Mouse (Mus musculus) testis, adult 2 months (tissue): Measurements from ENCODE around the gene Dda1.

Experiments used
- CTCF ChIP-seq: fragments of 200-500 bp; IDR thresholded peaks from 2 replicates; pipeline ENCODE4 v1.5.1; 2012; ENCODE audit warnings: low read depth, mild to moderate bottlenecking, inconsistent platforms, low read length, moderate library complexity; ENCODE audit not compliant: control insufficient read depth, insufficient read depth, insufficient replicate concordance
- POLR2A ChIP-seq: fragments of 200-500 bp; IDR thresholded peaks from 2 replicates; pipeline ENCODE4 v1.6.1; 2012; ENCODE audit warnings: low read depth, mild to moderate bottlenecking, inconsistent platforms, low read length, moderate library complexity; ENCODE audit not compliant: control insufficient read depth

DNA sequence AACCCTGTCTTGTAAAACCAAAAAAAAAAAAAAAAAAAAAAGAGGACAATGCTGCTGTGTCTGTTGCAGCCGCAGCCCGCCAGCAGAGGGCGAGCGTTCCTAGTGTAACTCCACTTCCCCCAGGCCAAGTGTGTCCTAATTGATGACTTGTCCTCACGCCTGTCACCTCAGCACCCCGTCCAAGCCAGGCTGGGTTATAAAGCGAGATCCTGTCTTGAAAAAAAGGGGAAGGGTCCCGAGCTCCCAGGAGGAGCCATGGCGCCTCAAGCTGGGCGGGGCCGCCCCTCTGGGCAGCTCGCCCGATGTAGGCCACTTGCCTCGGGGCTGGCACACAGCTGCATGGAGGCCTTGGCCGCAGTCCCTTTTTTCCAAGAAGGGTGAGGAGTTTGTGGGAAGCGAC, 26.0 kb downstream of the Dda1 start:
- TF ChIP-seq CTCF, result peak; percentile 75; the same call in 1 of the 2 replicates
- no peak for TF ChIP-seq POLR2A
